Mouse (Mus musculus) splenic B cell, adult 2 months (primary cell): ENCODE results near the gene Pdia4.
"Not testable (repeated sequence)": the region's sequence is repeated elsewhere in the genome, so short reads cannot be mapped to it uniquely, and the experiment has no call there.

Source experiments
- DNase-seq: peaks from one replicate; pipeline ENCODE4 v3.0.0-alpha.2; 2011; ENCODE audit warnings: low read depth, low spot score
- H3K27me3 ChIP-seq: 2 replicates; pipeline ENCODE4 v1.6.1; 2012; ENCODE audit warnings: mild to moderate bottlenecking, low read length, moderate library complexity, mixed read lengths; ENCODE audit not compliant: control insufficient read depth, poor library complexity, insufficient read depth, severe bottlenecking
- H3K36me3 ChIP-seq: 2 replicates; pipeline ENCODE4 v1.6.1; 2012; ENCODE audit warnings: mild to moderate bottlenecking, low read length, moderate library complexity, mixed read lengths; ENCODE audit not compliant: control insufficient read depth, poor library complexity, insufficient read depth, severe bottlenecking

Pdia4 gene

DNA sequence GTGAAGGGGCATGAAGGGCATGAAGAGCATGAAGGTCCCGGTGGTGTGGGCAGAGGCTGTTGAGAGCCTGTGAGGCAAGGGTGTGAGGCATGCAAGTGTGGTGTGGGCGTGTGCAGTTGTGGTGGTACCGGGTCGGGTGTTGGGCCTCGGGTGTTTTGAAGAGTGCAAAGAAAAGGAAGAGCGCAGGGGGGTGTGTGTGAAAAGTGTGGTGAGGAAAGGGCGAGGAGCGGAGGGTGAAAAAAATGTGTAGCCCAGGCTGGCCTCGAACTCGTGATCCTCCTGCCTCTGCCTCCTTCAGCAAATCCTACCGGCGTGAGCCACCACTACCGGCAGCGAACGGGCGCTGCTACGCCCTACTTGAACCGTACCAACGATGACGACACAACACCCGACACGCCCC, 55.8 kb downstream of the Pdia4 start:
- H3K27me3 ChIP-seq, H3K36me3 ChIP-seq, DNase-seq: not testable (repeated sequence)

GRCm38 (mm10) chr6:47753144-47753543, 60.1 kb downstream of the Pdia4 start:
- not testable (repeated sequence) for DNase-seq, H3K36me3 ChIP-seq, H3K27me3 ChIP-seq

DNA sequence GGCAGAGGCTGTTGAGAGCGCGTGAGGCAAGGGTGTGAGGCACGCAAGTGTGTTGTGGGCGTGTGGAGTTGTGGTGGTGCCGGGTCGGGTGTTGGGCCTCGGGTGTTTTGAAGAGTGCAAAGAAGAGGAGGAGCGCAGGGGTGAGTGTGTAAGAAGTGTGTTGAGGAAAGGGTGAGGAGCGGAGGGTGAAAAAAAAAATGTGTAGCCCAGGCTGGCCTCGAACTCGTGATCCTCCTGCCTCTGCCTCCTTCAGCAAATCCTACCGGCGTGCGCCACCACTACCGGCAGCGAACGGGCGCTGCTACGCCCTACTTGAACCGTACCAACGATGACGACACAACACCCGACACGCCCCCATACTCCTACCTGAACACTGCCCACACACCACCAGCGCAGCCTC, 64.9 kb downstream of the Pdia4 start:
- not testable (repeated sequence) for DNase-seq, H3K27me3 ChIP-seq, H3K36me3 ChIP-seq

DNA sequence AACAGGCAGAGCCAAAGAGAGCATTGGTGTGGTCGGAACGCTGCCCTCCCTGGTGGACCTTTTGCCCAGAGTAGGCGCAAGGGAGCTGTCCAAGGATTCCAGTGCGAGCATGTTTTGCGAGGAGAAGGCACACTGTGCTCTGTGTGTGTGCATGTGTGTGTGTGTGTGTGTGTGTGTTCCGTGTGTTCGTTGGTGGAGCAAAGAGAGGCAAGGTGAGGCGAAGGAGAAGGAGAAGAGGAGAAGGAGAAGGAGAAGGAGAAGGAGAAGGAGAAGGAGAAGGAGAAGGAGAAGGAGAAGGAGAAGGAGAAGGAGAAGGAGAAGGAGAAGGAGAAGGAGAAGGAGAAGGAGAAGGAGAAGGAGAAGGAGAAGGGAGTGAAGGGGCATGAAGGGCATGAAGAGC, 65.3 kb downstream of the Pdia4 start:
- not testable (repeated sequence) for H3K27me3 ChIP-seq, DNase-seq, H3K36me3 ChIP-seq
